Mouse (Mus musculus) liver, postnatal 0 days (tissue): ENCODE measurements around the gene Gal3st2.

ENCODE experiments used
- CTCF ChIP-seq: sonication (generic); IDR thresholded peaks from 2 replicates; pipeline ENCODE4 v1.5.1; 2016; ENCODE audit warnings: antibody characterized with exemption, low read depth
- EP300 ChIP-seq: IDR thresholded peaks from 2 replicates; pipeline ENCODE4 v1.6.1; 2016; ENCODE audit warnings: antibody characterized with exemption, low read depth, mild to moderate bottlenecking

- TF ChIP-seq CTCF (no peak), EP300 (no peak)
Observed at GRCm38 (mm10) chr1:93826540-93826835, 34.6 kb upstream of the Gal3st2 start.
